Mouse (Mus musculus): ENCODE data around the gene Mon1a. TPM values are rescaled to one million over a fixed set of nuclear protein-coding genes. Genes with fewer than 3 reads are reported as not detected.

Gene Mon1a
- polyA plus RNA-seq, 1 experiment from 2014 or later = 31.6 TPM

- H3K27me3 ChIP-seq (replicated peaks; ENCODE audit: control insufficient read depth, insufficient read depth, low read length) = no peaks in the 10 kb centered on the region
- peak; percentile 98 for ATAC-seq
- WGBS = under 1% methylated on average over 76 of the region's 80 CpGs
Observed at GRCm38 (mm10) chr9:107872350-107873098, 15.4 kb upstream of the Mon1a start.

GRCm38 (mm10) chr9:107873137-107873536 lies 14.8 kb upstream of the Mon1a start, which contains the start of gene Rbm6:
TSS of gene Rbm6 (minus strand) at chr9:107873237.
- no peaks in the 10 kb centered on the region for H3K9me3 ChIP-seq (ENCODE audit: control insufficient read depth)
- H3K27ac ChIP-seq (ENCODE audit: low read depth, low read length) = peak within 1 kb of the TSS; percentile 98
- H3K36me3 ChIP-seq (ENCODE audit: control insufficient read depth, insufficient read depth) = no peaks in the 10 kb centered on the region
- H3K27me3 ChIP-seq (replicated peaks; ENCODE audit: control insufficient read depth, insufficient read depth, low read length) = no peaks in the 10 kb centered on the region
- H3K9ac ChIP-seq (ENCODE audit: low read depth, low read length) = peak within 1 kb of the TSS; percentile 95
- H3K4me2 ChIP-seq (replicated peaks; ENCODE audit: low read depth) = peak within 1 kb of the TSS; percentile 81
- ATAC-seq = no peak
- TF ChIP-seq CTCF (IDR thresholded peaks at IDR 0.05; ENCODE audit: low read depth) = no peak
- 5% methylated on average over 14 of the region's 14 CpGs for WGBS
- peaks cover 7% of the 10 kb centered on the region for H3K4me1 ChIP-seq (replicated peaks; ENCODE audit: control insufficient read depth, insufficient read depth, low read length)
- H3K4me3 ChIP-seq (ENCODE audit: low read depth, low read length) = peak within 1 kb of the TSS; percentile 81

More at GRCm38 (mm10) chr9:107872350-107873098, 15.4 kb upstream of the Mon1a start:
- peak overlapping the region; percentile 81 for H3K4me3 ChIP-seq (ENCODE audit: low read depth, low read length)
- peak overlapping the region; percentile 95 for H3K9ac ChIP-seq (ENCODE audit: low read depth, low read length)
- peaks cover 7% of the 10 kb centered on the region for H3K4me1 ChIP-seq (replicated peaks; ENCODE audit: control insufficient read depth, insufficient read depth, low read length)
- no peaks in the 10 kb centered on the region for H3K36me3 ChIP-seq (ENCODE audit: control insufficient read depth, insufficient read depth)
- peak overlapping the region; percentile 81 for H3K4me2 ChIP-seq (replicated peaks; ENCODE audit: low read depth)
- H3K27ac ChIP-seq (ENCODE audit: low read depth, low read length) = peak overlapping the region; percentile 98
- no peaks in the 10 kb centered on the region for H3K9me3 ChIP-seq (ENCODE audit: control insufficient read depth)
- peak; percentile 21; the same call in 1 of the 2 replicates for TF ChIP-seq CTCF (IDR thresholded peaks at IDR 0.05; ENCODE audit: low read depth)

- Histone ChIP-seq H3K4me1 (replicated peaks; ENCODE audit: control insufficient read depth, insufficient read depth, low read length) (no peaks in the 10 kb centered on the region), H3K27ac (ENCODE audit: low read depth, low read length) (no peak overlapping the region), H3K9me3 (ENCODE audit: control insufficient read depth) (no peaks in the 10 kb centered on the region), H3K36me3 (ENCODE audit: control insufficient read depth, insufficient read depth) (no peaks in the 10 kb centered on the region), H3K4me2 (replicated peaks; ENCODE audit: low read depth) (no peak overlapping the region), H3K9ac (ENCODE audit: low read depth, low read length) (no peak overlapping the region), H3K27me3 (replicated peaks; ENCODE audit: control insufficient read depth, insufficient read depth, low read length) (no peaks in the 10 kb centered on the region), H3K4me3 (ENCODE audit: low read depth, low read length) (no peak overlapping the region)
- no peak for ATAC-seq
- no peak for TF ChIP-seq CTCF (IDR thresholded peaks at IDR 0.05; ENCODE audit: low read depth)
- WGBS = 60% methylated on average over 4 of the region's 4 CpGs
Observed at GRCm38 (mm10) chr9:107880411-107880810, 7.5 kb upstream of the Mon1a start.

- Histone ChIP-seq H3K4me1 (replicated peaks; ENCODE audit: control insufficient read depth, insufficient read depth, low read length) (no peaks in the 10 kb centered on the region), H3K4me2 (replicated peaks; ENCODE audit: low read depth) (peak overlapping the region; percentile 87), H3K27ac (ENCODE audit: low read depth, low read length) (peak overlapping the region; percentile 87), H3K27me3 (replicated peaks; ENCODE audit: control insufficient read depth, insufficient read depth, low read length) (no peaks in the 10 kb centered on the region), H3K36me3 (ENCODE audit: control insufficient read depth, insufficient read depth) (no peaks in the 10 kb centered on the region), H3K4me3 (ENCODE audit: low read depth, low read length) (peak overlapping the region; percentile 76), H3K9me3 (ENCODE audit: control insufficient read depth) (no peaks in the 10 kb centered on the region), H3K9ac (ENCODE audit: low read depth, low read length) (peak overlapping the region; percentile 83)
- ATAC-seq = peak; percentile 46
- TF ChIP-seq CTCF (IDR thresholded peaks at IDR 0.05; ENCODE audit: low read depth) = peak; percentile 3; the same call in 1 of the 2 replicates
- WGBS = under 1% methylated on average over 18 of the region's 18 CpGs
Observed at GRCm38 (mm10) chr9:107888267-107888850, 408 bp downstream of the Mon1a start.

- H3K27me3 ChIP-seq (replicated peaks; ENCODE audit: control insufficient read depth, insufficient read depth, low read length) = no peaks in the 10 kb centered on the region
- no peak overlapping the region for H3K4me3 ChIP-seq (ENCODE audit: low read depth, low read length)
- H3K4me2 ChIP-seq (replicated peaks; ENCODE audit: low read depth) = peak overlapping the region; percentile 87; the same call in 1 of the 2 replicates
- no peak overlapping the region for H3K9ac ChIP-seq (ENCODE audit: low read depth, low read length)
- ATAC-seq = peak; percentile 83
- TF ChIP-seq CTCF (IDR thresholded peaks at IDR 0.05; ENCODE audit: low read depth) = no peak
- H3K4me1 ChIP-seq (replicated peaks; ENCODE audit: control insufficient read depth, insufficient read depth, low read length) = no peaks in the 10 kb centered on the region
- no peaks in the 10 kb centered on the region for H3K9me3 ChIP-seq (ENCODE audit: control insufficient read depth)
- H3K36me3 ChIP-seq (ENCODE audit: control insufficient read depth, insufficient read depth) = no peaks in the 10 kb centered on the region
- peak overlapping the region; percentile 87 for H3K27ac ChIP-seq (ENCODE audit: low read depth, low read length)
- WGBS = 33% methylated on average over 6 of the region's 6 CpGs
Observed at GRCm38 (mm10) chr9:107890260-107890659, 2.3 kb downstream of the Mon1a start.

GRCm38 (mm10) chr9:107891023-107891422 lies 3.1 kb downstream of the Mon1a start:
- H3K27ac ChIP-seq (ENCODE audit: low read depth, low read length) = peak overlapping the region; percentile 87
- H3K9me3 ChIP-seq (ENCODE audit: control insufficient read depth) = no peaks in the 10 kb centered on the region
- peak; percentile 67 for TF ChIP-seq CTCF (IDR thresholded peaks at IDR 0.05; ENCODE audit: low read depth)
- no peaks in the 10 kb centered on the region for H3K27me3 ChIP-seq (replicated peaks; ENCODE audit: control insufficient read depth, insufficient read depth, low read length)
- peaks cover 6% of the 10 kb centered on the region for H3K36me3 ChIP-seq (ENCODE audit: control insufficient read depth, insufficient read depth)
- no peak overlapping the region for H3K4me3 ChIP-seq (ENCODE audit: low read depth, low read length)
- 95% methylated on average over 1 of the region's 1 CpGs for WGBS
- peak overlapping the region; percentile 87; the same call in 1 of the 2 replicates for H3K4me2 ChIP-seq (replicated peaks; ENCODE audit: low read depth)
- no peaks in the 10 kb centered on the region for H3K4me1 ChIP-seq (replicated peaks; ENCODE audit: control insufficient read depth, insufficient read depth, low read length)
- no peak overlapping the region for H3K9ac ChIP-seq (ENCODE audit: low read depth, low read length)
- ATAC-seq = no peak

Data from intestine, postnatal 0 days (tissue).